In the genomic region with DNA sequence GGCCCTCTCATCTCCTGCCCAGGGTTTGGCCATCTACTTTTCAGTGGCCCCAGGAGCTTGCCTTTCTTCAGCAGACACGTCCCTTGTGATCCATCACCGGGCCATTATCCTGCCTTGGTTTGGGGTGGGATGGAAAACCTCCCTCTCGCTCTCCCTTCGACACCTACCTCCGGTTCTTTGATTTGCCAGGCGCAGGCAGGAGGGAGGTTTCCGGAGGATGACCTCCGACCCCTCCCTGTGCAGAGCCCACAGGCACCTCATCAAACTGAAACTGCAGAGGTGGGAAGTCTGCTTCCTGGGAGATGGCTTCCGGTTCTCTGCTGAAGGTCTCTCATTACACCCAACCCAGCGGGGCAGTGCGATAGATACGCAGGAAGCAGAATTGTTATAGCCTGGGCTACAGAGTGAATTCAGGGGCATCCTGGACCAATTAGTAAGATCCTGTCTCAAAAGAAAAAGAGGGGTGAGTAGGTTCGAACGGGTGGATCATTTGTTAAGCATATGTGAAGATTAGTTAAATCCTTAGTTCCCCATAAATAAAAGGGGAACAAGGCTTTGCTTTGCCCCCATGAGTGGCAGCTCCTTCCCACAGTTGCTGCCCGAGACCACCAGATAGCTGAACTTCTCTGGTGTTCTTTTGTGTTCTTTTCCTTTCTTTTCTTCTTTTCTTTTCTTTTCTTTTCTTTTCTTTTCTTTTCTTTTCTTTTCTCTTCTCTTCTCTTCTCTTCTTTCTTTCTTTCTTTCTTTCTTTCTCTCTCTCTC, we compare ENCODE assay signal across 19 mouse cellular contexts.
DNase-seq lines count a peak whose midpoint lies in the region; ATAC-seq and TF ChIP-seq lines count a peak whose summit lies in the region.
"Had no signal": no experiment of that assay in that cellular context is flagged by ENCODE, and none has a peak within 500 bp of the region (broad histone marks: within the 10 kb centered on the region; RNA-seq: fewer than 3 reads in every experiment).

No protein-coding gene starts in this region.

- H3K4me3 ChIP-seq in kidney, postnatal 0 days (replicated peaks; ENCODE audit: low read depth, low read length), result no peak overlapping the region
- no peak overlapping the region for H3K4me3 ChIP-seq in kidney, adult 2 months (ENCODE audit: insufficient read depth, low read depth, low read length)
- H3K4me3 ChIP-seq: forebrain, embryonic 15.5 days; heart, embryonic 13.5 days; liver, embryonic 15.5 days had no signal

- TF ChIP-seq CTCF in kidney, postnatal 0 days (IDR thresholded peaks at IDR 0.05; ENCODE audit: low read depth), result no peak
- no peak for TF ChIP-seq CTCF in kidney, adult 2 months (conservative IDR thresholded peaks at IDR 0.05; ENCODE audit: insufficient read depth, insufficient read length, low read depth, low read length)

- peak; percentile 46 for DNase-seq in kidney, postnatal 0 days (ENCODE audit: low spot score)
- no peak for DNase-seq in kidney, adult 2 months
- peak; percentile 56 for DNase-seq in embryo, embryonic 10 days (ENCODE audit: low spot score)
- DNase-seq in yolk sac, embryonic 10.5 days (ENCODE audit: low spot score), result peak; percentile 29
- no peak for DNase-seq in left cerebral cortex, postnatal 25 days (ENCODE audit: low spot score in 2 of 2)
- no peak for DNase-seq in heart, adult 8-10 months (ENCODE audit: low spot score)
- DNase-seq: B cell, adult 2 months; cerebellum, adult 11-12 months; cerebellum, postnatal 36 days; lung, postnatal 10 days; right cerebral cortex, postnatal 25 days had no signal

- H3K4me1 ChIP-seq in kidney, postnatal 0 days (replicated peaks; ENCODE audit: insufficient read depth, low read length), result 0 out of 2 replicates have a peak, but pooled peaks cover 4% of the 10 kb centered on the region
- no peaks in the 10 kb centered on the region; the same call in 1 of the 2 replicates for H3K4me1 ChIP-seq in kidney, adult 2 months (ENCODE audit: control insufficient read depth, insufficient read depth, low read length)
- H3K4me1 ChIP-seq: forebrain, embryonic 15.5 days had no signal

- no peak for TF ChIP-seq POLR2A in kidney, adult 2 months (IDR thresholded peaks at IDR 0.05; ENCODE audit: low read depth, low read length)

- 28% methylated on average over 15 of the region's 15 CpGs for WGBS in kidney, postnatal 0 days
- WGBS in kidney, adult 2 months, result 52% methylated on average over 15 of the region's 15 CpGs

- no peaks in the 10 kb centered on the region for H3K9me3 ChIP-seq in kidney, postnatal 0 days (replicated peaks; ENCODE audit: low read length)
- H3K9me3 ChIP-seq: forebrain, embryonic 15.5 days; heart, embryonic 13.5 days; liver, embryonic 15.5 days had no signal

- no peaks in the 10 kb centered on the region for H3K36me3 ChIP-seq in kidney, postnatal 0 days (ENCODE audit: insufficient read depth, low read length)
- no peaks in the 10 kb centered on the region for H3K36me3 ChIP-seq in kidney, adult 2 months (ENCODE audit: control insufficient read depth, insufficient read depth, low read length)
- H3K36me3 ChIP-seq: forebrain, embryonic 15.5 days; heart, embryonic 13.5 days; liver, embryonic 15.5 days had no signal

- H3K27me3 ChIP-seq in kidney, postnatal 0 days (ENCODE audit: insufficient read depth, low read length), result no peaks in the 10 kb centered on the region
- no peaks in the 10 kb centered on the region for H3K27me3 ChIP-seq in kidney, adult 2 months (replicated peaks; ENCODE audit: control insufficient read depth, insufficient read depth, low read length)
- H3K27me3 ChIP-seq: forebrain, embryonic 15.5 days; liver, embryonic 15.5 days; Patski had no signal

- intact Hi-C loops in left cerebral cortex, postnatal 25 days (cut with DNase I), result no loop called here

- no peak overlapping the region for H3K4me2 ChIP-seq in kidney, postnatal 0 days (ENCODE audit: low read length)
- H3K4me2 ChIP-seq: forebrain, embryonic 15.5 days; heart, embryonic 13.5 days; liver, embryonic 15.5 days had no signal

- no peak overlapping the region for H3K27ac ChIP-seq in kidney, postnatal 0 days
- no peak overlapping the region for H3K27ac ChIP-seq in kidney, adult 2 months (ENCODE audit: insufficient read depth, low read depth, low read length)
- H3K27ac ChIP-seq: forebrain, embryonic 15.5 days; heart, embryonic 13.5 days; liver, embryonic 15.5 days had no signal

- no peak for ATAC-seq in kidney, postnatal 0 days (replicated peaks; ENCODE audit: low FRiP score, low read depth)
- ATAC-seq in hematopoietic stem cell, adult 5-6 weeks (replicated peaks in 1 of 2; ENCODE audit: insufficient read depth in 1 of 2, low FRiP score in 2 of 2, low TSS enrichment in 1 of 2, low read depth in 1 of 2, poor library complexity in 2 of 2, severe bottlenecking in 2 of 2), result peak; percentile 57 to 76
- ATAC-seq: activated CD4-positive, CD25-positive, alpha-beta regulatory T cell, adult 4 months; forebrain, embryonic 15.5 days; hindbrain, embryonic 16.5 days; intestine, postnatal 0 days; Patski had no signal

- H3K9ac ChIP-seq in kidney, postnatal 0 days (ENCODE audit: low read depth, low read length), result no peak overlapping the region
- H3K9ac ChIP-seq: forebrain, embryonic 15.5 days; heart, embryonic 13.5 days; liver, embryonic 15.5 days had no signal

Comparison
In these comparisons a context has a peak if more than half of its experiments do, and no peak if none do; other contexts are left out.
1. DNase-seq: peak in kidney, postnatal 0 days (single experiment), embryo, embryonic 10 days (single experiment) and yolk sac, embryonic 10.5 days (single experiment); none in kidney, adult 2 months (single experiment), left cerebral cortex, postnatal 25 days (0 of 2) and heart, adult 8-10 months (single experiment).